Mouse (Mus musculus) forebrain, embryonic 11.5 days (tissue): ENCODE data around the gene 1810009A15Rik. TPM values are rescaled to one million over a fixed set of nuclear protein-coding genes. Genes with fewer than 3 reads are reported as not detected.
A peak's percentile ranks its signal among the peaks of the same experiment; 100 is the strongest.

Experiments used
- ATAC-seq: fragments of 200-750 bp; cut with Nextera tagmentation; replicated peaks from 2 replicates; pipeline ENCODE4 v1.8.0; 2017; ENCODE audit warnings: moderate TSS enrichment; ENCODE audit not compliant: low FRiP score
- DNase-seq: peaks from one replicate; pipeline ENCODE4 v3.0.0-alpha.2; 2017; ENCODE audit warnings: low spot score
- H3K27ac ChIP-seq: fragments of 300-500 bp; sonication (generic); 2 replicates; pipeline ENCODE4 v1.5.1; 2014; ENCODE audit warnings: low read depth, low read length
- H3K27me3 ChIP-seq: fragments of 300-500 bp; sonication (generic); 2 replicates; pipeline ENCODE4 v1.6.1; 2014; ENCODE audit warnings: mild to moderate bottlenecking, low read length, mixed read lengths; ENCODE audit not compliant: control insufficient read depth, insufficient read depth
- H3K36me3 ChIP-seq: fragments of 300-500 bp; sonication (generic); 2 replicates; pipeline ENCODE4 v1.6.1; 2014; ENCODE audit warnings: mild to moderate bottlenecking, low read length, moderate library complexity, mixed read lengths; ENCODE audit not compliant: control insufficient read depth, insufficient read depth
- H3K4me1 ChIP-seq: fragments of 300-500 bp; sonication (generic); replicated peaks from 2 replicates; pipeline ENCODE4 v1.6.1; 2014; ENCODE audit warnings: low read length, mixed read lengths; ENCODE audit not compliant: control insufficient read depth, insufficient read depth
- H3K4me2 ChIP-seq: fragments of 300-500 bp; sonication (generic); 2 replicates; pipeline ENCODE4 v1.6.1; 2014; ENCODE audit warnings: low read depth, mild to moderate bottlenecking, low read length, moderate library complexity, mixed read lengths; ENCODE audit not compliant: severe bottlenecking
- H3K4me3 ChIP-seq: fragments of 300-500 bp; sonication (generic); 2 replicates; pipeline ENCODE4 v1.5.1; 2014; ENCODE audit warnings: low read depth, low read length
- H3K9ac ChIP-seq: fragments of 300-500 bp; sonication (generic); 2 replicates; pipeline ENCODE4 v1.6.1; 2014; ENCODE audit warnings: low read length
- H3K9me3 ChIP-seq: fragments of 300-500 bp; sonication (generic); 2 replicates; pipeline ENCODE4 v1.6.1; 2016; ENCODE audit warnings: low read length, mixed read lengths; ENCODE audit not compliant: control insufficient read depth
- WGBS: fragments of 180-500 bp; shearing (Covaris S2); extraction: QIAGEN DNeasy Blood & Tissue Kit; methylation state at CpG from one replicate; pipeline ENCODE4 v1.1.7; 2014; 5-methylcytosine and 5-hydroxymethylcytosine counted together
- polyA plus RNA-seq: library from polyadenylated mRNA; unstranded; fragments of >200 nt; fragmentation: Nextera tagmentation; extraction: Ambion mirVana; gene quantifications from 2 replicates; pipeline ENCODE4 v1.2.1, GENCODE M21; 2014

Gene 1810009A15Rik
- polyA plus RNA-seq, 1 experiment from 2014 or later = 124 TPM

DNA sequence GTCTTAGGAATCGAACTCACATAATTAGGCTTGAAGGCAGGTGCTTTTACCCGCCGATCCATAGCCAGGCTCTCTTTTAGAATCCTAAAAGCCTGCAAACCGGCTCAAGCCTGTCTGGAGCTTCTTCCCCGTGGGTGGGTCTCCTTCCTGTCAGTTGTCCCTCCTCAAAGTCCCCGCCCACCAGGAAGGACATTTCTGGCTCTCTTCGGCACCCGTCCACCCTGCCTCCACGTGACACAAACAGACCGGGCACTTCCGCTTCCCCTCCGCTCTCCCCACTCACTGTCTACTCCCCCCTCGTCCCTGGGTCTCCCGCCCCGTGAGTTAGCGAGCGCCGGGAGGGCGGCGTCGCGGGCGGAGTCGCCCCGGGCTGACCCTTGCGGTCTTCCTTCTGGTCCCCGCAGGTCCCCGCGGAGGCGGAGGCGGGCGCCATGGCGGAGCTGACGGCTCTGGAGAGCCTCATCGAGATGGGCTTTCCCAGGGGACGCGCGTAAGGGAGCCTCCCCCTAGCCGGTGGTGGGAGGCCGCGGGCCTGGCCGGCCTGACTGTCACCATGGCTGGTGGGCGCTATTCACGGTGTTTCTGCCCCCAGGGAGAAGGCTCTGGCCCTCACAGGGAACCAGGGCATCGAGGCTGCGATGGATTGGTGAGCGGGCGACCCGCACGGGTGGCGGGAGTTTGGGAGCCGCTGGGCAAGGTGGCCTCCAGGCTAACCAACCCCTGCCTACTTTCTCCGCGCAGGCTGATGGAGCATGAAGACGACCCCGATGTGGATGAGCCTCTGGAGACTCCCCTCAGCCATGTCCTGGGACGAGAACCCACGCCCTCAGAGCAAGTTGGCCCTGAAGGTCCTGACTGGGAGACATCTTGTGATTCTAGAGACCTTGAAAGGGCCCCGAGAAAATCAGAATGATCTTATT lies 17.1 kb upstream of the 1810009A15Rik start, which contains the start of gene Ubxn1:
Ubxn1 (plus strand) TSS at position 230 of the 920 bp plus-strand sequence.
- peaks cover 7% of the 10 kb centered on the region; the same call in 1 of the 2 replicates for H3K4me1 ChIP-seq
- H3K9ac ChIP-seq = peak within 1 kb of the TSS; percentile 96
- 1% methylated on average over 52 of the region's 59 CpGs for WGBS
- H3K4me2 ChIP-seq = peak within 1 kb of the TSS; percentile 88
- no peaks in the 10 kb centered on the region for H3K27me3 ChIP-seq
- peak within 1 kb of the TSS; percentile 96 for H3K4me3 ChIP-seq
- ATAC-seq (peak; percentile 99), DNase-seq (peak; percentile 95)
- peaks cover 4% of the 10 kb centered on the region; the same call in 1 of the 2 replicates for H3K36me3 ChIP-seq
- H3K27ac ChIP-seq = peak within 1 kb of the TSS; percentile 63
- no peaks in the 10 kb centered on the region for H3K9me3 ChIP-seq

DNA sequence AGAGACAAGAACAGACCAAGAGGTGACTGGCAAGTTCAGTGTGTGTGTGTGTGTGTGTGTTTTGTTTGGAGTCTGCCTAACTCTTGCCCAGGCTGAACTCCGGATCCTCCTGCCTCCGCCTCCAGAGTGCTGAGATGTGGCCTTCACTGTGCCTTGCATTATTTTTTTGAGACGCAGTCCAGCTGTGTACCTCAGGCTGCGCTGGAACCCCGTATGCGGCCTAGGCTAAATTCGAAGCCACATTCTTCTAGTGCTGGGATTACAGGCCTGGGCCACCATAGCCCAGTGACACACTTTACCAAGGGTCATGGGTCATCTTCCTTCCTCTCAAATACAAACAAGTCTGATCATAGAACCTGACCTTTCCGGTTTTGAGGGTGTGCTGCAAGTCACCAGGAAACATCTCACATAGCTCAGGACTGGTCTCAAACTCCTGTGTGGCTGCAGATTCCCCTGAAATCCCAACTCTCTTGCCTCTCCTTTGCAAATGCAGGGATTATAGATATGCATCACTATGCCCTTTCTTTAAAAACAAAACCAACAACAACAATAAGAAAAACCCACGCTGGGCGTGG lies 16.3 kb upstream of the 1810009A15Rik start:
- Histone ChIP-seq H3K36me3 (peaks cover 4% of the 10 kb centered on the region; the same call in 1 of the 2 replicates), H3K4me3 (peak overlapping the region; percentile 96), H3K27me3 (no peaks in the 10 kb centered on the region), H3K4me1 (peaks cover 7% of the 10 kb centered on the region; the same call in 1 of the 2 replicates), H3K27ac (peak overlapping the region; percentile 63; the same call in 1 of the 2 replicates), H3K9ac (peak overlapping the region; percentile 96), H3K9me3 (no peaks in the 10 kb centered on the region), H3K4me2 (peak overlapping the region; percentile 88)
- no peak for DNase-seq
- 78% methylated on average over 10 of the region's 10 CpGs for WGBS
- ATAC-seq = no peak

DNA sequence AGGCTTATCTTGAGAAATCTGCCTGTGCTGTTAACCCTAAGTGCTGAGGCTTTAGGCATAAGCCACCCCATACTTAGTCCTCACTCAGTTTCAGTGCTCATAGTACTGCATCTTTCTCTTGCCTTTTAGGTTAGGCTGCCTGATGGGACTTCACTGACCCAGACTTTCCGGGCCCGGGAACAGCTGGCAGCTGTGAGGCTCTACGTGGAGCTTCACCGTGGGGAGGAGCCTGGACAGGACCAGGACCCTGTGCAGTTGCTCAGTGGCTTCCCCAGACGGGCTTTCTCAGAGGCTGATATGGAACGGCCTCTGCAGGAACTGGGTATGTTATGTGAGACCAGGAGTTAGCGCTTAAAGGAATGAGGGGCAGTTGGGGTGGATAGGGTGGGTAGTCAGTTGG lies 13.6 kb upstream of the 1810009A15Rik start:
- Histone ChIP-seq H3K4me3 (no peak overlapping the region), H3K36me3 (peaks cover 4% of the 10 kb centered on the region; the same call in 1 of the 2 replicates), H3K27ac (no peak overlapping the region), H3K9me3 (no peaks in the 10 kb centered on the region), H3K4me2 (no peak overlapping the region), H3K9ac (no peak overlapping the region), H3K27me3 (no peaks in the 10 kb centered on the region), H3K4me1 (peaks cover 7% of the 10 kb centered on the region; the same call in 1 of the 2 replicates)
- DNase-seq (no peak), ATAC-seq (no peak)
- WGBS = 93% methylated on average over 7 of the region's 7 CpGs

DNA sequence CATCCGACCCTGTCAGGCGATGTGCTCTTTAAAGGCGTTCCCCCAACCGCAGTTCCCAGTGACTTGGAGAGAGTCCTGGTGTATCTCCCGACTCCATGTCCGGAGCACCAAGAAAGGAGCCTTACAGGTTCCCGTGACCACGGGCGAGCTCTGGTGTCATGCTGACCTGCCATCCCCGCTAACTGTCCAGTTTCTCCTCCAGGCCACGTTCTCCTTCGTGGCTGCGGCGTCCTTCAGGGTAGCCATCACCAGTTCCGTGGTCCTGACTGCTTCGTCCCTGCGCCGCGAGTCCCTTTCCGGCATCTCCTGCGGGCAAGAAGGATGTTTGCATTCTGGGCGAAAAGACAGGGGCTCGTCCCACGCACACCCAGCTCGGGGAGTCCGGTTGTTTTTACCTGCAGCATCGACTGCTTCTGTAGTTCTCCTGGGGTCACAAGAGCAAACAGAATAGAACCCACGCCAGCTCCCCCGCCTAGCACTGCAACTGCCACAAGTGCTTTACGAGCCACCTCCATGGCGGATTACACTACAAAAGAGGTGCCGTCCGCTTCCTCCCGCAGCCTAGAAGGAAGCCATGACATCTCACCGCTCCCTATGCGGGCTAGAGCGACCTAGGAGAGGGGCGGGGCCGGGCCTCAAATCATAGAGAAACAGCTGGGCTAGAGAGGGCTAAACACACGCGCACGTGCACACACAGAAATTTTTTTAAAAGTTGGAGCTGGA lies 8.2 kb upstream of the 1810009A15Rik start, which contains the start of gene Uqcc3:
Uqcc3 (minus strand) TSS at position 613 of the 723 bp plus-strand sequence.
- Histone ChIP-seq H3K4me3 (peak within 1 kb of the TSS; percentile 76), H3K27ac (peak within 1 kb of the TSS; percentile 50), H3K4me2 (peak within 1 kb of the TSS; percentile 87), H3K27me3 (no peaks in the 10 kb centered on the region), H3K9me3 (no peaks in the 10 kb centered on the region), H3K4me1 (no peaks in the 10 kb centered on the region), H3K36me3 (no peaks in the 10 kb centered on the region; the same call in 1 of the 2 replicates), H3K9ac (peak within 1 kb of the TSS; percentile 91)
- ATAC-seq (peak; percentile 95), DNase-seq (peak; percentile 90)
- under 1% methylated on average over 42 of the region's 42 CpGs for WGBS

DNA sequence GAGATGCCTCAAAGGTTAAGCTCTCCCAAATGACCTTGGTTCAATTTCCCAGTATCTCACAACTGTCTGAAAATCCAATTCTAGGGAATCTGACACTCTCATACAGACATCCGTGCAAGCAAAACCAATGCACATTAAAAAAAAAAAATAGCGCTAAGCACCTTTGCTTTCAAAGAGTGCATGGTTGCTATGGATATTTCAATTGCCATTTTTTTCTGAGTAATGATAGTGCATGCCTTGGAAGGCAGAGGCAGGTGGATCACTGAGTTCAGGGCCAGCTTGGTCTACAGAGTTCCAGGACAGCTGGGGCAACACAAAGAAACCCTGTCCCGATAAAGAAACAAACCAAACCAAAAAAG lies 7.6 kb upstream of the 1810009A15Rik start:
- Histone ChIP-seq H3K9ac (peak overlapping the region; percentile 91), H3K4me1 (no peaks in the 10 kb centered on the region), H3K27ac (no peak overlapping the region; the same call in 1 of the 2 replicates), H3K4me2 (peak overlapping the region; percentile 87), H3K27me3 (no peaks in the 10 kb centered on the region), H3K4me3 (peak overlapping the region; percentile 76), H3K36me3 (no peaks in the 10 kb centered on the region; the same call in 1 of the 2 replicates), H3K9me3 (no peaks in the 10 kb centered on the region)
- WGBS = 14% methylated on average over 3 of the region's 3 CpGs
- no peak for DNase-seq
- ATAC-seq = no peak

DNA sequence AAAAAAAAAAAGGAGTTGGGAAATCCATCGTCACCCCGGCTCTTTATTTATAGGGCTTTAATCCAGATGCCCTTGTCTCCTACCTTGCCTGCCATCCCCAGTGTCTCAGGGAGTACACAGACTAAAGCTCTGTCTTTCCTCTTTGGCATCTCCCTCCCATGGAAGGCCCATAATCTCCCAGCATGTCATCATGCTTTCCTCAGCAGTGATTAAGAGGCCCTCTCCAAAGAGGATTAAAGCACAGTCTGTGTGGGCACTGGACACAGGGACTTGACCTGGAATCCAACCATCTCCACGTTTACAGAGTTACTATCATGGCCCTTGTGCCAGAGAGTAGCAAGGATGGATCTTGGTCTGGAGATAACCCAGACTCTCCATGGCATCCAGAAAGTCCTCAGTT lies 5.0 kb upstream of the 1810009A15Rik start, which contains the start of the genes Lbhd1 and Gm49403:
Lbhd1 (plus strand) TSS at position 117 of the 400 bp plus-strand sequence.
Gm49403 (plus strand) TSS at position 315 of the 400 bp plus-strand sequence.
- H3K4me2 ChIP-seq = no peak within 1 kb of the TSS
- no peaks in the 10 kb centered on the region for H3K9me3 ChIP-seq
- H3K27me3 ChIP-seq = no peaks in the 10 kb centered on the region
- DNase-seq (no peak), ATAC-seq (no peak)
- WGBS = 78% methylated on average over 3 of the region's 3 CpGs
- no peak within 1 kb of the TSS for H3K27ac ChIP-seq
- H3K4me1 ChIP-seq = no peaks in the 10 kb centered on the region; the same call in 1 of the 2 replicates
- no peaks in the 10 kb centered on the region for H3K36me3 ChIP-seq
- H3K9ac ChIP-seq = no peak within 1 kb of the TSS
- H3K4me3 ChIP-seq = no peak within 1 kb of the TSS

DNA sequence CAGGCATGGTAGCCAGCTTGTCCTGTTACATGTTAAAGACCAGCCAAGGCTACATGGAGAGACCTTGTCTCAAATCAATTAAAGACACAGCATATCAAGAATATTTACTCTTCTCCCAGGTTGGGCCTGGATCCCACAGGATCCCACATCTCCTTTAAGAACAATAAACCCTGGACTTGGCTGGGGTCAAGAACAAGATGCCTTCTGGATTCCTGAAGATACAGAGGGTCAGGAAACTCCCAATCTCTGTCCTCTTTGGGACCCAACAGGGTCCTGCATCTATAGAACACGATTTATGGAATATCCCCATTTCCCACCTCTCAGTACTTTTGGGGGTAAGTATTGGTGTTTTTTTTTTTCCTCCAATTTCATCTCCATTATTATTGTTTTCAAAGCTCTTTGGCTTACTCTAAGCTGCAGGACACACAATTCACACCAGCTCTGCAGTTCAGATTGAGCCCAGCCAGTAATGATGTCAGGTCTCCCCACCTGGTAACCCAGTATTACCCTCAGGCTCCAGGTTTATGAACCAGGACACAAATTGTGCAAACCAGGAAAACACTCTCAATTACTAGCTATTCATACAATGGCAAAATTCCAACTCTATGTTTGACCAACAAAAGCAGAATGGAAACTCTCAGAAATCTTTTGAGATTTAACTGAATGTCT lies 1.6 kb upstream of the 1810009A15Rik start:
- no peaks in the 10 kb centered on the region for H3K9me3 ChIP-seq
- peak overlapping the region; percentile 62; the same call in 1 of the 2 replicates for H3K27ac ChIP-seq
- H3K4me1 ChIP-seq = no peaks in the 10 kb centered on the region; the same call in 1 of the 2 replicates
- no peaks in the 10 kb centered on the region for H3K27me3 ChIP-seq
- no peak for DNase-seq
- H3K4me3 ChIP-seq = no peak overlapping the region
- WGBS = 52% methylated on average over 1 of the region's 1 CpGs
- no peak for ATAC-seq
- H3K9ac ChIP-seq = peak overlapping the region; percentile 79; the same call in 1 of the 2 replicates
- peak overlapping the region; percentile 76; the same call in 1 of the 2 replicates for H3K4me2 ChIP-seq
- H3K36me3 ChIP-seq = no peaks in the 10 kb centered on the region; the same call in 1 of the 2 replicates
